Mouse (Mus musculus) G1E (cell line): ENCODE data around the gene Lamc1.

ENCODE experiments used
- CTCF ChIP-seq: IDR thresholded peaks from 2 replicates; pipeline ENCODE4 v1.5.1; 2012; ENCODE audit warnings: low read depth, low read length, inconsistent platforms, mixed read lengths
- GATA1 ChIP-seq: IDR thresholded peaks from 2 replicates; pipeline ENCODE4 v1.6.1; 2012; ENCODE audit warnings: borderline replicate concordance, low read length, inconsistent platforms, mixed read lengths

DNA sequence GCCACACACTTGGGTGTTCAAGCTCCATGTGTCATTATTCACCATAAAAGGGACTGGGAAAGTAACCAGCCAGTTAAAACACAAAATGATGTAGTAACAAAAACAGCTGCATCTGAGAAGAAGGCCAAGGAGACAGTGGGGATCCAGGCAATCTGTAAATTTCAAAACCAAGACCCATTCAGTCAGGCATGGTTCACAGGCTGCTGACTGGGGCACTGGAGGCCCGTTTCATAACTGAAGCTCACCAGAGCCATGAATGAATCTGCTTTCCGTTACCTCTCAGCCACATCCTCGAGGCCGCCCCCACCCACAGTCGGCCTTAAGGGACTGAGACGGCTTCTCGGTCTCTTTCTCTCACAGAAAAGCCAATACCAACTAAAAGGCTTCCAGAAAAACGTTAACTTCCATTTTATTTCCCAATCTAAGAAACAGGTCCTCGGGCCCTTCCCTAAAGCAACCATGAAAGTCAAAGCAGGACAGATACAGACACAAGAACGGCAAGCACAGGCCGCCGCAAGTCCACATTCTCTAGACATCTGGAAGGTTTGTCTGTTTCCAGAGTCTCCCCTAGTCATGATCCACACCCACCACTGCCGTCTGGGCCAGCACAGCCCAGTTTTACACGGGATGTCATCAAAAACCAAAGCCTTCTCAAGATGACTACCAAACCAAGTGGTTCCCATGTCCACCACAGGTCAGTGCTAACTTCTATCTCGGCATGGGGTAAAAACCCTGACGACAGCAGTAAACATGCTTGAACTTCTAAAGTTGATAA is 14.9 kb downstream of the Lamc1 start:
- TF ChIP-seq CTCF (no peak), GATA1 (no peak)
